Mouse (Mus musculus) regulatory T cell (primary cell): Measurements from ENCODE around the gene Polr3h.
"Not testable (repeated sequence)": the region's sequence is repeated elsewhere in the genome, so short reads cannot be mapped to it uniquely, and the experiment has no call there.

Source experiments
- in situ Hi-C: fragments of 300-600 bp; cut with MboI, MseI; formaldehyde crosslinking; loops from one replicate; pipeline ENCODE4 v1.15.1; 2025; ENCODE audit warnings: high pct_unique_total_duplicates

The Polr3h gene

GRCm38 (mm10) chr15:81917621-81918463, 8.2 kb downstream of the Polr3h start:
- in situ Hi-C loops, result no loop called here

GRCm38 (mm10) chr15:81917201-81917600, 8.8 kb downstream of the Polr3h start:
- in situ Hi-C loops, result no loop called here

GRCm38 (mm10) chr15:81915663-81916062, 10.4 kb downstream of the Polr3h start:
- in situ Hi-C loops, result no loop called here

GRCm38 (mm10) chr15:81914668-81915067, 11.4 kb downstream of the Polr3h start:
- in situ Hi-C loops, result no loop called here

- in situ Hi-C loops, result no loop called here
These were observed 13.5 kb downstream of the Polr3h start for GRCm38 (mm10) chr15:81912498-81912897.

- in situ Hi-C loops, result not testable (repeated sequence)
These were observed 17.3 kb downstream of the Polr3h start for GRCm38 (mm10) chr15:81908767-81909166.

GRCm38 (mm10) chr15:81907953-81908352, 18.1 kb downstream of the Polr3h start:
- in situ Hi-C loops, result no loop called here

- in situ Hi-C loops, result no loop called here
These were observed 21.1 kb downstream of the Polr3h start for GRCm38 (mm10) chr15:81904939-81905338.

- in situ Hi-C loops, result no loop called here
These were observed 27.3 kb downstream of the Polr3h start for GRCm38 (mm10) chr15:81898751-81899150.

- in situ Hi-C loops, result no loop called here
These were observed 28.3 kb downstream of the Polr3h start for GRCm38 (mm10) chr15:81897607-81898285.

- in situ Hi-C loops, result no loop called here
These were observed 29.6 kb downstream of the Polr3h start for GRCm38 (mm10) chr15:81896407-81896806.

- in situ Hi-C loops, result no loop called here
These were observed 32.0 kb downstream of the Polr3h start for GRCm38 (mm10) chr15:81894002-81894401.

GRCm38 (mm10) chr15:81891822-81892580, 34.0 kb downstream of the Polr3h start:
- in situ Hi-C loops, result no loop called here

- in situ Hi-C loops, result no loop called here
These were observed 34.8 kb downstream of the Polr3h start for GRCm38 (mm10) chr15:81891140-81891802.

- in situ Hi-C loops, result no loop called here
These were observed 36.9 kb downstream of the Polr3h start for GRCm38 (mm10) chr15:81889175-81889574.

GRCm38 (mm10) chr15:81886795-81887550, 39.1 kb downstream of the Polr3h start:
- in situ Hi-C loops, result no loop called here

- in situ Hi-C loops, result no loop called here
These were observed 40.6 kb downstream of the Polr3h start for GRCm38 (mm10) chr15:81885418-81885934.

- in situ Hi-C loops, result no loop called here
These were observed 43.7 kb downstream of the Polr3h start for GRCm38 (mm10) chr15:81882348-81882747.

- in situ Hi-C loops, result no loop called here
These were observed 46.3 kb downstream of the Polr3h start for GRCm38 (mm10) chr15:81879531-81880401.
